Mouse (Mus musculus) spleen, adult 2 months (tissue): ENCODE data around the gene Actb. TPM values are rescaled to one million over a fixed set of nuclear protein-coding genes. Genes with fewer than 3 reads are reported as not detected.
A peak's percentile ranks its signal among the peaks of the same experiment; 100 is the strongest.

ENCODE experiments used
- DNase-seq, 2 experiments: peaks; one replicate each; pipeline versions ENCODE4 v3.0.0 to v3.0.0-alpha.2; 2012 to 2021; ENCODE audit warnings: low spot score in 2 of 2, low read depth in 1 of 2
- H3K27ac ChIP-seq: fragments of 200-500 bp; 2 replicates; pipeline ENCODE4 v1.5.1; 2012; ENCODE audit warnings: low read length, inconsistent platforms; ENCODE audit not compliant: insufficient read depth
- H3K27me3 ChIP-seq: fragments of 200-500 bp; 2 replicates; pipeline ENCODE4 v1.6.1; 2012; ENCODE audit warnings: mild to moderate bottlenecking, moderate library complexity, low read length, inconsistent platforms; ENCODE audit not compliant: control insufficient read depth, insufficient read depth
- H3K36me3 ChIP-seq: fragments of 200-500 bp; 2 replicates; pipeline ENCODE4 v1.6.1; 2012; ENCODE audit warnings: mild to moderate bottlenecking, low read length, inconsistent platforms; ENCODE audit not compliant: control insufficient read depth, insufficient read depth
- H3K4me1 ChIP-seq: fragments of 200-500 bp; 2 replicates; pipeline ENCODE4 v1.6.1; 2011; ENCODE audit warnings: inconsistent platforms; ENCODE audit not compliant: control insufficient read depth, insufficient read depth, insufficient read length
- H3K4me3 ChIP-seq: fragments of 200-500 bp; 2 replicates; pipeline ENCODE4 v1.5.1; 2011; ENCODE audit warnings: mild to moderate bottlenecking, inconsistent platforms; ENCODE audit not compliant: insufficient read depth, insufficient read length; ENCODE audit errors: extremely low read depth
- CTCF ChIP-seq: fragments of 200-500 bp; IDR thresholded peaks from 2 replicates; pipeline ENCODE4 v1.5.1; 2011; ENCODE audit warnings: mild to moderate bottlenecking, inconsistent platforms; ENCODE audit not compliant: insufficient read depth, insufficient read length, insufficient replicate concordance; ENCODE audit errors: extremely low read depth
- POLR2A ChIP-seq: fragments of 200-500 bp; IDR thresholded peaks from 2 replicates; pipeline ENCODE4 v1.6.1; 2011; ENCODE audit warnings: low read depth, low read length, inconsistent platforms
- WGBS: fragments of 180-500 bp; shearing (Covaris S2); methylation state at CpG from one replicate; pipeline ENCODE4 v1.1.7; 2018; 5-methylcytosine and 5-hydroxymethylcytosine counted together
- polyA plus RNA-seq: library from polyadenylated mRNA; depleted of rRNA; stranded (reverse); fragments of >200 nt; gene quantifications from 2 replicates; pipeline ENCODE4 v1.2.3, GENCODE M21; 2012

Actb gene
- polyA plus RNA-seq, 1 experiment, result 6,692 TPM

GRCm38 (mm10) chr5:142902506-142903314 is 3.8 kb downstream of the Actb start:
- no peak for TF ChIP-seq CTCF
- TF ChIP-seq POLR2A, result no peak
- Histone ChIP-seq H3K27ac (peak overlapping the region; percentile 23), H3K36me3 (peaks cover 55% of the 10 kb centered on the region), H3K4me3 (peak overlapping the region; percentile 23; the same call in 1 of the 2 replicates), H3K4me1 (no peaks in the 10 kb centered on the region; the same call in 1 of the 2 replicates), H3K27me3 (no peaks in the 10 kb centered on the region)
- WGBS, result 70% methylated on average over 5 of the region's 5 CpGs
- DNase-seq, result no peak

- no peak; the same call in 1 of the 2 replicates for TF ChIP-seq POLR2A
- no peak for TF ChIP-seq CTCF
- Histone ChIP-seq H3K36me3 (peaks cover 55% of the 10 kb centered on the region), H3K27me3 (no peaks in the 10 kb centered on the region), H3K4me3 (no peak overlapping the region), H3K4me1 (no peaks in the 10 kb centered on the region; the same call in 1 of the 2 replicates), H3K27ac (peak overlapping the region; percentile 23; the same call in 1 of the 2 replicates)
- 53% methylated on average over 4 of the region's 4 CpGs for WGBS
- DNase-seq, result no peak
These were observed 4.6 kb downstream of the Actb start for GRCm38 (mm10) chr5:142901846-142902505.

GRCm38 (mm10) chr5:142901355-142901802 is 5.2 kb downstream of the Actb start:
- TF ChIP-seq POLR2A (no peak), CTCF (no peak)
- Histone ChIP-seq H3K4me3 (no peak overlapping the region), H3K27ac (no peak overlapping the region), H3K36me3 (peaks cover 54% of the 10 kb centered on the region), H3K27me3 (no peaks in the 10 kb centered on the region), H3K4me1 (peaks cover 1% of the 10 kb centered on the region; the same call in 1 of the 2 replicates)
- DNase-seq, result no peak
- WGBS, result 81% methylated on average over 7 of the region's 7 CpGs

GRCm38 (mm10) chr5:142900651-142901050 is 5.9 kb downstream of the Actb start:
- peaks cover 48% of the 10 kb centered on the region for H3K36me3 ChIP-seq
- no peak for DNase-seq
- H3K4me3 ChIP-seq, result no peak overlapping the region
- WGBS, result 89% methylated on average over 7 of the region's 7 CpGs
- no peak overlapping the region for H3K27ac ChIP-seq
- no peaks in the 10 kb centered on the region for H3K27me3 ChIP-seq
- TF ChIP-seq CTCF (no peak), POLR2A (no peak)
- peaks cover 4% of the 10 kb centered on the region; the same call in 1 of the 2 replicates for H3K4me1 ChIP-seq

GRCm38 (mm10) chr5:142899932-142900533 is 6.5 kb downstream of the Actb start:
- no peak for DNase-seq
- H3K36me3 ChIP-seq, result peaks cover 42% of the 10 kb centered on the region
- H3K4me3 ChIP-seq, result no peak overlapping the region
- WGBS, result 77% methylated on average over 5 of the region's 5 CpGs
- TF ChIP-seq POLR2A, result no peak
- TF ChIP-seq CTCF, result no peak
- H3K27ac ChIP-seq, result no peak overlapping the region
- H3K4me1 ChIP-seq, result peaks cover 4% of the 10 kb centered on the region; the same call in 1 of the 2 replicates
- H3K27me3 ChIP-seq, result no peaks in the 10 kb centered on the region

- Histone ChIP-seq H3K27me3 (no peaks in the 10 kb centered on the region), H3K36me3 (peaks cover 33% of the 10 kb centered on the region), H3K4me3 (no peak overlapping the region), H3K27ac (no peak overlapping the region), H3K4me1 (peaks cover 4% of the 10 kb centered on the region; the same call in 1 of the 2 replicates)
- TF ChIP-seq CTCF, result no peak
- no peak for TF ChIP-seq POLR2A
- no peak for DNase-seq
- WGBS, result 65% methylated on average over 9 of the region's 9 CpGs
These were observed 7.4 kb downstream of the Actb start for GRCm38 (mm10) chr5:142899057-142899601.
